Mouse (Mus musculus) thymus, adult 2 months (tissue): Measurements from ENCODE around the gene Fam102b.

Experiments used
- CTCF ChIP-seq: fragments of 200-500 bp; IDR thresholded peaks from 2 replicates; pipeline ENCODE4 v1.5.1; 2012; ENCODE audit warnings: mild to moderate bottlenecking, control low read depth, low read length, moderate library complexity, borderline replicate concordance; ENCODE audit not compliant: control insufficient read depth, poor library complexity, insufficient read depth; ENCODE audit errors: extremely low read depth
- POLR2A ChIP-seq: fragments of 200-500 bp; IDR thresholded peaks from 2 replicates; pipeline ENCODE4 v1.6.1; 2012; ENCODE audit warnings: mild to moderate bottlenecking, low read length, control low read depth, moderate library complexity; ENCODE audit not compliant: control insufficient read depth, poor library complexity, insufficient read depth; ENCODE audit errors: extremely low read depth

DNA sequence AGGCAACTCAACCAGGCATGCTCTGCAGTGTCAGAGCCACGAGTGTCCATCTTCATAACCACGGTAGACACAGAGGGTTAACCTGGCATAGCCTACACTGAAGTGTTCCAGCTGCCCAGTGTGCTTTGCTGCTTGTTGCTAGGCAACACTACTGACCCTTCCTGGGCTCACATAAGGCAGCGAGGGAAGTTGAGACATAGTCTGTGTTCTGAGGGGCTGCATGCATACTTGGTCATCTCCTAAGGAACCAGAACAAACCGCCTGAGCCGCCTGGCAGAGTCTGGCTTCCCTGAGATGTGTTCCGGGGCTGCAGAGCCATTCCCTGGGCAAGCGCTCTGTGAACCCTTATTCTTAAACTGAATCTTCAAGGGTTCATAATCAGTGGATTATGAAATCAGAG, 66.2 kb downstream of the Fam102b start:
- TF ChIP-seq CTCF, result no peak
- no peak for TF ChIP-seq POLR2A
